Mouse (Mus musculus) thymus, postnatal 0 days (tissue): ENCODE data around the gene Gas2l3. TPM values are rescaled to one million over a fixed set of nuclear protein-coding genes. Genes with fewer than 3 reads are reported as not detected.

Experiments used
- DNase-seq: peaks from one replicate; pipeline ENCODE4 v3.0.0-alpha.2; 2015; ENCODE audit warnings: low spot score
- polyA plus RNA-seq: library from polyadenylated mRNA; unstranded; fragments of >200 nt; fragmentation: Nextera tagmentation; extraction: Ambion mirVana; gene quantifications from 2 replicates; pipeline ENCODE4 v1.2.1, GENCODE M21; 2015

The Gas2l3 gene
- polyA plus RNA-seq, 1 experiment from 2014 or later, result 10.4 TPM

DNA sequence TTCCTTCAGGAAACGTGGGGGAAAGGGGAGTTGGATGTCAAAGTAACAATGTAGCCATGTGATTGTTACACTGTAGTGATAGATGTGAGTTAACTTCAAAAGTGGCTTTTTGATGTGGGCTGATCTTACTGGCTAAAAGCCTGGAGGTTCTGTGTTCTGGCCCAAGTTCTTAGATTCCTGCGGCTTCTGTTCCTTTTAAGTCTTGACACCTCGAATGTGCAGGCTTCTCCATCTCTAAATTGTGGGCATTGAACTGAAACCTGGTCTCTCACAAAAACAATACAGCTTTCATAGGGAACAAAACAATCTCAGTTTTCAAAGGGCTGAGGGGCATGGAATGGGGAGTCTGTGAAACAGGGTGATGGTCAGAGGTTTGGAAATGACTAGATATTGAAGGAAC, 614 bp upstream of the Gas2l3 start:
- no peak for DNase-seq

DNA sequence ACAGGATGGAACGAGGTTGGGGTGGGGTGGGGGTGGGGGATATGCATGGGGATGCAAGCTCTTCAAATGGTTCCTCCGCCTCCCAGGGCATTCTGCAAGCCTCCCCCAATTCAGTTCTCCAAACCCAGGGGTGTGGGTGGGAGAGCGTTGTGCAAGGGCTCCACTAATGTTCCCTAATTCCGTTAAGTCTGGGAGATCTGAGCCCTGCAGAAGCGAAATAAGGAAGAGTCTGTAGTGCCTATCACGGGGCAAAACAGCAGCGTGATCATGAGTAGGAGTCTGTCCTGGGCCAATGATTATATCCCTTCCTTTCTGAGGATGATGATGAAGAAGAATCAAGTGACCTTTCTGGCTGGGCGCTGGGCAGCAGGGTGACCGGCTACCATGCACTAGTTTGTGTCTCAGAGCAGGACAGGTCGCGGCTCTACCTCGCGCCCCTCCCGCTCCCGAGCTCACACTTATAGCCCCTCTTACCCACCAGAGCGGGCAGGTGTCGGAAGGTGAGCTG, 598 bp downstream of the Gas2l3 start:
- peak; percentile 12 for DNase-seq

DNA sequence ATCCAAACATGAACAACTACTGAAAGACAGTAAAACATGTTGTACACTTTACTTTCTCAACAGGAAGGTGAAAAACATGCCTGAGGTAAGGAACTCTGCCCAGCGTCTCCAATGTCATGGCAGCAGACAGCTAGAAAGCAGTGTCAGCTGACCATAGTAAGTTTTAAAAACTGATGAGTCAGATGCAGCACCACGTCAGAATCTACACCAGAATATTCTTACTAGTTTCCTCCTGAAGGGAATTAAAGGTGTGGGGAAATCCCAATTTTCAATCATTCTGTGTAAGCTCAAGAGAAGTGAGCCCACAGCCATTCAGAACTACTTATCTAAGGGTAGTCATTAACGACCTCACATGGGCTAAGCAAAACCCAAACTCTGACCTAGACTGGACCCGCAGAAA, 1.1 kb downstream of the Gas2l3 start:
- DNase-seq, result no peak

GRCm38 (mm10) chr10:89441961-89442360, 1.8 kb downstream of the Gas2l3 start:
- DNase-seq, result no peak

- no peak for DNase-seq
Observed at GRCm38 (mm10) chr10:89439380-89439779, 4.4 kb downstream of the Gas2l3 start.

- no peak for DNase-seq
Observed at GRCm38 (mm10) chr10:89437996-89438395, 5.8 kb downstream of the Gas2l3 start.

DNA sequence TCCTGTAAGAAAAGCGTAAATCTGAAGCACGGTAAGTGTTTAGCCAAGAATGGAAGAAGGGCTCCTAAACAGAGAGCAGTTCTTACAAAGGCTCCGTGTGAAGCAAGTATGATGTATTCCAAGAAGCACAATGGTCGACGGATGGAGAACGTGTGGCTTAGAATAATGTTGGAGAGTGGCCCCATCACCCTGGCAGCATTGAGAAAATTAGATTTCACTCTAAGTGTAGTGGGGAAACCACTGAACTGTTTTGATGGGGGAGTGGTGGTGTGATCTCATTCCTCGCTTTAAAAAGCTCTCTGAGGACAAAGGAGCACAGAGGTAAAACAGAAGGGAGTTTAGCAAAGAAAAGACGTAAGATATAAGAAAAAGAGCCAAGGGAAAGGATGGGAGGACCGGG, 6.3 kb downstream of the Gas2l3 start:
- no peak for DNase-seq

DNA sequence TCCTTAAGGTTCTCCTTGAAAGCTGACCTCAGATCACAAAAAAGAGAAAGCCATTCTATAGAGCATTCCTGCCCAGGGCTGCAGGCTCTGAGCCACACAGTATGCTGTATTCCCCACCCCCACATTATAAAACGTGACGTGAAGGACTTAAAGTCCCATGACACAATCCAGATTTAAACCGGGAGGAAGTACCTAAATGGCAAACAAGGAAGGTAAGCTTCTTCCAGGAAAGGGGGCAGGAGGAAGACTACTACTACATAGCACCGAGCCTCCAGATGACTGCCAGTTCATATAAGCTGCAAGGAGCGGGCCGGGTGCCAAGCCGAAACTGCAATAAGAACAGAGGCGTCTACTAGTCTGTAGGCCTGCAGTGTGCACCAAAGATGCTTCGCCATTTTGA, 7.8 kb downstream of the Gas2l3 start:
- DNase-seq, result no peak

DNA sequence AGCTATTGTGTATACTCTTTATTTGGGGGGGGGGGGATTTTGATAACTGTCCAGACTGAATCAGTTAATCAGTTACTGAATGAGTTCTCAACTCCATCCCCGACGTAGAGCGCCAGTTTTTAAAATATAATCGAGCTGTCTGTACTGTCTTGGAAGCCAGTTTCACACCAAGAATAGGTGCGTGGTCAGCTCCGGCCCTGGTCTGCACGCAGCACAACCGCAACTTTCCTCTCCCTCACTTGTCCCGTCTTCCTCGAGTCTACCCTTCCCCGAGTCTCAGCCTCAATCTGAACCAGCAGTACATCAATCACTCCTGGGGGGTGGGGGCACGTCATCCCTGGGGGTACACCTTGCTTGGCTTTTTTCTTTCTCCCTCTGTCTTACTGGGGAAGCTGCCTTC, 8.4 kb downstream of the Gas2l3 start:
- DNase-seq, result no peak

DNA sequence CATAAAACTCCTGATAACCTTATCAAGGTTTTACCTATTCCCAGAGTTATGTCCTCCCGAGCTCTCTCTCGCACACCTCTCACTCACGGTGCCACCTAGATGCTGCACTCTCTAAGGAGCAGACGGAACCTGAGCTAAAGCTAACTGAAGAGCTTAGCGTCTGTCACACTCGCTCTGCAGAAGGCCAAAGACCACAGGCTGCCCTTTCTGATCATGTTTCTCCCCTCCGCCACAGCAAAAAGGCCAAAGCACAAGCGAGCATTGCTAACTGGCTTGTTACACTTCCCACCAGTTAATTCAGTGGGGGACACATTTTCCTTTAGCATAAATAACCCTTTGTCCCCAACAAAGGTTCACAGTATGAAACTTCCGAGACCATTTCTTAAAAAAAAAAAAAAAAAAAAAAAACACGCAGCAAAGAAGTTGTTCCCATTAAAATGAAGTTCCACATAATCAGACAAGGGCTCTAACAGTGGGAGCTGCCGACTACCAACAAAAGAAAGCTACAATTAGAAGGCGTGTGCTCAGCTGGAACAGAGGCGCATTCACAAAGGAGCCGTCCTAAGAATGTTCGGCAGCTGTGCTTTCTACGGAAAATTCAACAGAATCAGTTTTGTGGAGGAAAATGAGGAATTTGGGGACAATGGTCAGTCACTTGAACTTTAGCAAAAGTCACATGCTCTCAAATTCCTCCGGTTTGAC, 9.1 kb downstream of the Gas2l3 start:
- no peak for DNase-seq

GRCm38 (mm10) chr10:89432743-89433142, 11.0 kb downstream of the Gas2l3 start:
- no peak for DNase-seq

GRCm38 (mm10) chr10:89430751-89431150, 13.0 kb downstream of the Gas2l3 start:
- DNase-seq, result no peak

DNA sequence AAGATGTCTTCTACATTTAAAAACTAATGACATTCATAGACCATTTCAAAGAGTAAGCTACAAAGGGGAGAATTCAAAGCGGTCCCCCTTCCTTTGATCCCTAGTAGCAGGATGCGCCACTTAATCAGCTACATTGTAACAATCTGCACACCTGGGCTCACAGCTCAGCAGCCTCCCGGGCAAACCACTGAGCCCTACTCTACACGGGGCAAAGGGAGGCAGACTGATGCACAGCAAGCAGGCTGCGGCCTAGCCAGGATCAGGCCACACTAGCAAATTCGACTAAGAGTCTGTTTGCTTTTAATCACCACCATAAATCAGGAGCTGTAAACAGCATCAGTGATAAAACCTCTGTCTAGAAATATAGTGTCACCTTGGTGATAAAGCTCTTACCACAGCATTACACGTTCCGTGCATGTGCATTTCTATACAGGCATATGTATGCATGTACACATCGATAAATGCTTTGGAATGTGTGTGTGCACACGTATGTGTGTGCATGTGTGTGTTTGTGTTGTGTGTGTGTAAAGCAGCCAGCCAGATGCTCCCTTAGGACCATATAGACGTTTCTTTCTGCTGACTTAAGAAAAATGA, 18.9 kb downstream of the Gas2l3 start:
- DNase-seq, result peak; percentile 47

DNA sequence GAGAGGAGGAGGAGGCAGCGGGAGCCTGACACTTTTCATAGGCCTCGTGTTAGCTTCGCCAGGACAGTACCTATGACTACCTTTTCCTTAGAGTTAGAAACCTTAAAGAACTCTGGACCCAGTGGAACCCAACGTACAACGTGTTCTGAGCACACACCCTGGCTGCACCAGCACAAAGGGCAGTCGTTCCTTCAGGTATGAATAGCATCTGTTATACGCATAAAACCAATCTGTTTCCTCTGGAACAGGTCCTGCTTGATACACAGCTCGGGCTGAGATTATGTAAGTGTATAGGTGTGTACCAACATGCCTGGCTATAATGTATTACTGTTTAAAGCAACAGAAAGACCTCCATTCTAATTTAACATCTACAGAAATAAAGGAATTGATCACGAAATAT, 19.6 kb downstream of the Gas2l3 start:
- no peak for DNase-seq

DNA sequence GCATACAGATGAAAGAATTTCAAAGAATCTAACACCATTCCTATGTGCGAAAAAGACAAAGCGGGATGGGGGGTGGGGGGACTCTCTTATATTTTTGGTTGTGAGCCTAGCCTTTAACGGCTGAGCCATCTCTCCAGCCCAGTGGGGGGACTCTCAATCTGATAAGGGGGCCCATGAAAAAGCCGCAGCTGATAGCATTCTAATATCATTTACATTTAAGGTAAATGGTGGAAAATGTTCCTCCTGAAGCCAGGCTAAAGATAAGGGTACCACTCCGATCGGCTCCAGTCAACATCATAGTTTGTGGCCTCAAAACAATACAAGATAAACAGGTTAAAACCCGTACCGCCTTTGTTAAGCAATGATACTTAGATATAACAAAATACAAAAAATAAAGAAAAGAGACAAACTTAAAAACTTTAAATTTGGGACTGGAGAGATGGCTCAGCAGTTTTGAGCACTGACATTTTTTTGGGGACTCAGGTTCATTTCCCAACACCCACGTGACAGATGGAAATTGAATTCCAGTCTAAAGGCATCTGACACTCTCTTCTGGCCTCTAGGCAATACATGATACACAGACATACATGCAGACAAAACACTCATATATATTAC, 20.5 kb downstream of the Gas2l3 start:
- DNase-seq, result no peak

DNA sequence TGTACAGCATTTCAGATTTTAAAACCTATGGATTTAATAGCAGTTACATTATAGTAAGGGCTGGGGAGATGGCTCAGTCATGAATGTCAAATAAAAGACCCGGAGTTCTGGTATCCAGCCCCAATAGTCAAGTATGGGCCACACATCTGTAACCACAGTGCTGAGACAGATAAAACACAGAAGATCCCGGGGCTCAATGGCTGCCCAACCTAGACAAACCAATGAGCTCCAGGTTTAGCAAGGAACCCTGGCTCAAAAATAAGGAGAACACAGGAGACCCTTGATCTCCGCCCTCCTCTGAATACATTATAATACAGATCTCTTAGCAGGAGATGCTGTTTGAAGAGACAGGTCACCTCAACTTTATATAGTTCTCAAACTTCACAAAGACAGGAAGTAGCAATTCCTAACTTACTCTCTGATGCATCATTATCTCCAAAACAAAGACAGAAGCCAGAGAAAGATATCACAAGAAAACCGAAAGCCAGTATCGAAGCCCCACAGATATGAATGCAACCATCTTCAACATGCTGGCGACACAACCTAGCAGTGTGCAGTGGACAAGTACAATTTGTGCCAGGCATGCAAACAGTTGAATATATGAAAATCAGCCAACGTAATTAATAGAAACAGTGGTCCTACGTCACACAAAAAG, 21.1 kb downstream of the Gas2l3 start:
- DNase-seq, result no peak

GRCm38 (mm10) chr10:89417966-89418365, 25.8 kb downstream of the Gas2l3 start:
- no peak for DNase-seq

GRCm38 (mm10) chr10:89415478-89415877, 28.3 kb downstream of the Gas2l3 start:
- DNase-seq, result no peak

GRCm38 (mm10) chr10:89407551-89407950, 36.2 kb downstream of the Gas2l3 start:
- DNase-seq, result peak; percentile 13

- no peak for DNase-seq
Observed at GRCm38 (mm10) chr10:89406733-89407484, 36.9 kb downstream of the Gas2l3 start.

- DNase-seq, result no peak
Observed at GRCm38 (mm10) chr10:89404936-89405335, 38.8 kb downstream of the Gas2l3 start.
